Mouse (Mus musculus) liver, adult 2 months (tissue): ENCODE data around the gene Tpgs1. TPM values are rescaled to one million over a fixed set of nuclear protein-coding genes. Genes with fewer than 3 reads are reported as not detected.

ENCODE experiments used
- DNase-seq: peaks from one replicate; pipeline ENCODE4 v3.0.0-alpha.2; 2011; ENCODE audit warnings: low read depth, low spot score; ENCODE audit errors: extremely low read depth
- H3K27ac ChIP-seq: fragments of 200-500 bp; replicated peaks from 2 replicates; pipeline ENCODE4 v1.5.1; 2012; ENCODE audit warnings: low read depth, mild to moderate bottlenecking, control low read depth, inconsistent platforms, low read length; ENCODE audit not compliant: insufficient read depth
- H3K27me3 ChIP-seq: fragments of 200-500 bp; 2 replicates; pipeline ENCODE4 v1.6.1; 2012; ENCODE audit warnings: mild to moderate bottlenecking, moderate library complexity, low read length, inconsistent platforms; ENCODE audit not compliant: control insufficient read depth, insufficient read depth
- H3K36me3 ChIP-seq: fragments of 200-500 bp; 2 replicates; pipeline ENCODE4 v1.6.1; 2012; ENCODE audit warnings: low read length, inconsistent platforms; ENCODE audit not compliant: control insufficient read depth, insufficient read depth
- H3K4me1 ChIP-seq: fragments of 200-500 bp; 2 replicates; pipeline ENCODE4 v1.6.1; 2011; ENCODE audit warnings: low read length; ENCODE audit not compliant: control insufficient read depth, insufficient read depth
- H3K4me3 ChIP-seq: fragments of 200-500 bp; 2 replicates; pipeline ENCODE4 v1.5.1; 2011; ENCODE audit warnings: low read depth, mild to moderate bottlenecking, control low read depth, low read length, moderate library complexity; ENCODE audit not compliant: insufficient read depth
- H3K79me2 ChIP-seq: fragments of 200-500 bp; 2 replicates; pipeline ENCODE4 v1.6.1; 2012; ENCODE audit warnings: inconsistent platforms, mild to moderate bottlenecking, low read length, moderate library complexity; ENCODE audit not compliant: control insufficient read depth, insufficient read depth
- H3K9ac ChIP-seq: fragments of 200-500 bp; 2 replicates; pipeline ENCODE4 v1.6.1; 2012; ENCODE audit warnings: low read depth, mild to moderate bottlenecking, control low read depth, inconsistent platforms, low read length
- CTCF ChIP-seq: fragments of 200-500 bp; IDR thresholded peaks from 2 replicates; pipeline ENCODE4 v1.5.1; 2011; ENCODE audit warnings: low read depth, low read length, control low read depth
- POLR2A ChIP-seq: fragments of 200-500 bp; IDR thresholded peaks from 2 replicates; pipeline ENCODE4 v1.6.1; 2011; ENCODE audit warnings: low read length, control low read depth; ENCODE audit not compliant: insufficient read depth; ENCODE audit errors: extremely low read depth
- WGBS: fragments of 180-500 bp; shearing (Covaris S2); methylation state at CpG from one replicate; pipeline ENCODE4 v1.1.7; 2018; 5-methylcytosine and 5-hydroxymethylcytosine counted together
- polyA plus RNA-seq: library from polyadenylated mRNA; depleted of rRNA; stranded (reverse); fragments of >200 nt; gene quantifications from 2 replicates; pipeline ENCODE4 v1.2.3, GENCODE M21; 2012
- total RNA-seq: library from RNA; depleted of rRNA; stranded (reverse); fragments of >200 nt; gene quantifications from 2 replicates; pipeline ENCODE4 v1.2.3, GENCODE M21; 2014

Gene Tpgs1
- total and polyA plus RNA-seq, 2 experiments = 18.2 to 48.5 TPM

DNA sequence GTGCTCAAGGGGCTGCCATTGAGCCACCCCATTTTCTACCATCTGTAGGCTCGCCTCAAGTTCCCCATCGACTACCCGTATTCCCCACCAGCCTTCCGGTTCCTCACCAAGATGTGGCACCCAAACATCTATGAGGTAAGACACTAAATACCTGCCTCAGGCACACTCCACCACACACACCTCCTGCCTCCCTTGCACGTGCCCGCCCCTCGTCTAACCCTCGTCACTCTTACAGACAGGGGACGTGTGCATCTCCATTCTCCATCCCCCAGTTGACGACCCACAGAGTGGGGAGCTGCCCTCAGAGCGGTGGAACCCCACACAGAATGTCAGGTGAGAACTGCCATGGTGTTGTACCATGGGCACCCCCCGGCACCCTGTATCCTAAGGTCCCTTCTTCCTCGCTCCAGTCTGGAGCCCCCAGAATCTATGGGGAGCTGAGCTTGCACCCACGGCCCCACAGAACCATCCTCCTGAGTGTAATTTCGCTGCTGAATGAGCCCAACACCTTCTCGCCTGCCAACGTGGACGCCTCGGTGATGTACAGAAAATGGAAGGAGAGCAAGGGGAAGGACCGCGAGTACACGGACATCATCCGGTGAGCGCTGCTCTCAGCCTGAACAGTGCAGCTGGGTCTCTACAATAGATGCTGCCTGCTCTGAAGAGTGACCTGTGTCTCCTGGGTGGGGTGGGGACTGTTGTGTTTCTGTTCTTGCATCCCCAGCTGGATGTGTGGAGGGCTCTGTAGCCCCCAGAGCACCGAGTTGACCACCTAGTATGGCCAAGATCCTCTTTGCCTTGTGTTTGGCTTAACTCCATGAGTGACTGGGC lies 15.8 kb downstream of the Tpgs1 start:
- 93% methylated on average over 25 of the region's 25 CpGs for WGBS
- Histone ChIP-seq H3K9ac (no peak overlapping the region), H3K4me1 (peaks cover 22% of the 10 kb centered on the region), H3K36me3 (peaks cover 18% of the 10 kb centered on the region), H3K27me3 (no peaks in the 10 kb centered on the region), H3K4me3 (no peak overlapping the region), H3K79me2 (peaks cover 23% of the 10 kb centered on the region; the same call in 1 of the 2 replicates), H3K27ac (peak overlapping the region; percentile 85)
- DNase-seq = no peak
- TF ChIP-seq POLR2A = no peak

DNA sequence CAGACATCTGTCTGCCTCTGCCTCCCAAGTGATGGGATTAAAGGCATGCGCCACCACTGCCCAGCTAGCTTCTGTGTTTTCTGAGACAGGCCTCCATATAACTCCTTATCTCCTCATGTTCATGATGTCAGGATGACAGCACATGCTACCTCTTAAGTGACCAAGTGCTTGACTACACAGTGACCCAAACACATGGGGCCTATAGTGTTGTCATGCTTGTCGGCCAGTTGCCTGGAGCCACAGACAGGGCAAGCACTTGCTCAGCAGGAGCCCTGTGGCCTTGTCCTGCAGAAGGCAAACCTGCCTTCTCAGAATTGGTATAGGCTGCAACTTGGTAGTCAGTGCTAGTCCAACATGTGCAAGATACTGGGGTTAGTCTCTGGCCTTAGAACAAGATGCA lies 17.1 kb downstream of the Tpgs1 start:
- TF ChIP-seq CTCF (no peak), POLR2A (no peak)
- WGBS = 94% methylated on average over 2 of the region's 2 CpGs
- H3K27ac ChIP-seq = no peak overlapping the region
- no peaks in the 10 kb centered on the region for H3K27me3 ChIP-seq
- no peak overlapping the region for H3K4me3 ChIP-seq
- no peak for DNase-seq
- peaks cover 23% of the 10 kb centered on the region; the same call in 1 of the 2 replicates for H3K79me2 ChIP-seq
- H3K9ac ChIP-seq = no peak overlapping the region
- peaks cover 18% of the 10 kb centered on the region for H3K36me3 ChIP-seq
- peaks cover 16% of the 10 kb centered on the region for H3K4me1 ChIP-seq

DNA sequence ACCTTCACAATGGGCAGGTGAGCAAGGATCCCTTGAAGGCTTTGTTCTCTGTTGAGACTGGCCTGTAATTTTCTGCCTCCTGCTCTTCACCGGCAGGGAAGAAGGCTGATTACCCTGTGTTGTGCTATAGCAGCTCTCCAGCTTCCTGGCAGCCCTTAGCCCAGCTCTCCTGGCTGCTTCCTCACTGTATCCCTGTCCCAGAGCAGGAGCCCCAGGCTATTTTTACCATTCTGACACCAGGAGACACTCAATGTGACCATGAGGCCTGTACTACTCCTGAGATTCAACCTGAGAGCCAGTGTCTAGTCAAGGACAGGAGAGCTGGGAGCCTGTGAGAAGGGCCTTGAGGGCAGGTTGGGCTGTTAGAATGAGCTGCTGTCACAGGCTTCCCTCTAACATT lies 17.5 kb downstream of the Tpgs1 start:
- Histone ChIP-seq H3K79me2 (peaks cover 23% of the 10 kb centered on the region; the same call in 1 of the 2 replicates), H3K4me3 (no peak overlapping the region), H3K27ac (no peak overlapping the region), H3K4me1 (peaks cover 16% of the 10 kb centered on the region), H3K36me3 (peaks cover 18% of the 10 kb centered on the region), H3K9ac (no peak overlapping the region), H3K27me3 (no peaks in the 10 kb centered on the region)
- WGBS = 95% methylated on average over 1 of the region's 1 CpGs
- no peak for TF ChIP-seq CTCF
- no peak for TF ChIP-seq POLR2A
- no peak for DNase-seq

DNA sequence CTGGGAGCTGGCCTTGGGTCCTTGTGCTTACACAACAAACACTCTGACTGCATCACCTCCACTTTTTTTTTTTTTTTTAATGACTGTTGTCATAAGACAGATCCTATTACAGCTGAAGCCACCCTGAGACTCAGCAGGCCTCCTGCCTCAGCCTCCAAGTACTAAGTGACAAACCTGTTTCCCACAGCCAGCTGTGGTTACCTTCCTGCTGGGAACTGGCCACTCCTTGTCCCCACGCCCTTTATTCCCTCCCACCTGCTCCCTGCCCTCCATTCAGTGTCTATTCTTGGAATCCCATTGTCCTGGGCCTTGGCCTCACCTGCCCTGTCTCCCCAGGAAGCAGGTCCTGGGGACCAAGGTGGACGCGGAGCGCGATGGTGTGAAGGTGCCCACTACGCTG lies 18.3 kb downstream of the Tpgs1 start:
- Histone ChIP-seq H3K27me3 (no peaks in the 10 kb centered on the region), H3K4me1 (peaks cover 16% of the 10 kb centered on the region), H3K9ac (no peak overlapping the region), H3K36me3 (peaks cover 18% of the 10 kb centered on the region), H3K4me3 (no peak overlapping the region), H3K27ac (no peak overlapping the region), H3K79me2 (peaks cover 18% of the 10 kb centered on the region; the same call in 1 of the 2 replicates)
- no peak for DNase-seq
- no peak for TF ChIP-seq POLR2A
- no peak for TF ChIP-seq CTCF
- WGBS = 96% methylated on average over 6 of the region's 6 CpGs

DNA sequence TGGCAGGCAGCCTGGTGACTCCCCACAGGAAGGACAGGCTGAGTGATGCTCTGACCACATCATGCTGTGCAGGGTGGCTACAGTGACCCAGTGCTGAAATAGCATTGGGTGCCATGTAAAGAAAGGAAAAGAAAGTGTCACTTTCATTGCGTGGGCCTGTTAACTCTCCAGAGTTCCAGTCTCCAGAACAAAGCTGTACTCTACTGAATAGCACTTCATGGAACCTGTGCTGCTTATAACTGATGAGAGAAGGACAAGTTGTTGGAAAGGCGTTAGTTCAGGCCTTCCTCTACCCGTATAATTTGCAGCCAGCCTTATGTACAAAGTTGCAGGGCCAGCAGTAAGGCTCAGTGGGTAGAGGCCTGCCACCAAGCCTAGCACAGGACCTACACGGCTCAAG lies 19.6 kb downstream of the Tpgs1 start, which contains the start of gene Gzmm:
TSS of gene Gzmm (plus strand) at position 301 of the 400 bp plus-strand sequence.
- H3K9ac ChIP-seq = no peak within 1 kb of the TSS
- H3K79me2 ChIP-seq = peaks cover 8% of the 10 kb centered on the region; the same call in 1 of the 2 replicates
- H3K27ac ChIP-seq = no peak within 1 kb of the TSS
- H3K4me1 ChIP-seq = peaks cover 9% of the 10 kb centered on the region
- WGBS = 82% methylated on average over 4 of the region's 4 CpGs
- H3K4me3 ChIP-seq = no peak within 1 kb of the TSS
- H3K36me3 ChIP-seq = peaks cover 18% of the 10 kb centered on the region
- no peak for DNase-seq
- H3K27me3 ChIP-seq = no peaks in the 10 kb centered on the region
- TF ChIP-seq CTCF = no peak
- no peak for TF ChIP-seq POLR2A

DNA sequence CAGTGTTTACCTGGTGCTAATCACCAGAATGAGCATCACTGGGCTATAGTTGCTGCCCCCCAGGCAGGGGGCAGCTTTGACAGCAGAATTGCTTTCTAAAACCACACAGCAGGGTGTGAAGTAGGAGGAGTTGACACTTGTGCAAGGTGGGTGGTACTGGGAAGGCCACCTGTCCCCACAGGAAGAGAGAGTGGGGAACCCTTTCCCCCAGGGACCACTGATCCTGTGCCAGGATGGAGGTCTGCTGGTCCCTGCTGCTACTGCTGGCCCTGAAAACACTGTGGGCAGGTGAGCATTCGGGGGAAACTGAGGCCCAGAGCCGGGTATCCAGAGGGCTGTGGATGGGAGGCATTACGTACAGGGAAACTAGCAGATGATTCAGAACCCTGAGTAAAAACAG lies 20.0 kb downstream of the Tpgs1 start:
- Histone ChIP-seq H3K79me2 (peaks cover 8% of the 10 kb centered on the region; the same call in 1 of the 2 replicates), H3K27ac (no peak overlapping the region), H3K27me3 (no peaks in the 10 kb centered on the region), H3K4me1 (peaks cover 5% of the 10 kb centered on the region; the same call in 1 of the 2 replicates), H3K36me3 (peaks cover 18% of the 10 kb centered on the region), H3K9ac (no peak overlapping the region), H3K4me3 (no peak overlapping the region)
- no peak for DNase-seq
- WGBS = 94% methylated on average over 3 of the region's 3 CpGs
- TF ChIP-seq CTCF = no peak
- TF ChIP-seq POLR2A = no peak
